Mouse (Mus musculus): ENCODE data around the gene Vps26b.

DNA sequence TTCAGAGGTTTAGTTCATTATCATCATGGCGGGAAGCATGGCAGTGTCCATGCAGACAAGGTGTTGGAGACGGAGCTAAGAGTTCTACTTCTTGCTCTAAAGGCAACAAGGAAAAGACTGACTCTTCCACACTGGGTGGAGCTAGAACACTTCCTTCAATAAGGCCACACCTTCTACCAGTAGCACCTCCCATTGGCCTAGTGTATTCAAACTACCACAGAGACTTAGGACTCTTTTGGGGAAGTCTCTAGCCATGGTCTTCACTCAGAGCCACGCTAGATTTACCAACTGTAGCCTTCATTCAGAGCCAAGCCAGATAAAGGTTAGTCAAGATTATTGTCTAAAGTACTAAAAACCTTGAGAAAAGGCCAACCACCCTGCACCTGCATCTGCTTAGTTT is 32.8 kb downstream of the Vps26b start:
- TF ChIP-seq CTCF (IDR thresholded peaks at IDR 0.05; ENCODE audit: low read depth) = no peak
- TF ChIP-seq EP300 (IDR thresholded peaks at IDR 0.05; ENCODE audit: low read depth) = no peak

All from heart, postnatal 0 days (tissue).